Mouse (Mus musculus) CD4-positive naive resting alpha-beta T cell, adult 76 days (primary cell): ENCODE results near the gene Slc35e3. TPM values are rescaled to one million over a fixed set of nuclear protein-coding genes. Genes with fewer than 3 reads are reported as not detected.

ENCODE experiments used
- total RNA-seq: library from RNA; stranded (reverse); gene quantifications from one replicate; pipeline ENCODE4 v1.2.4, GENCODE M21; 2023

Gene Slc35e3
- total RNA-seq, result 7.9 TPM

DNA sequence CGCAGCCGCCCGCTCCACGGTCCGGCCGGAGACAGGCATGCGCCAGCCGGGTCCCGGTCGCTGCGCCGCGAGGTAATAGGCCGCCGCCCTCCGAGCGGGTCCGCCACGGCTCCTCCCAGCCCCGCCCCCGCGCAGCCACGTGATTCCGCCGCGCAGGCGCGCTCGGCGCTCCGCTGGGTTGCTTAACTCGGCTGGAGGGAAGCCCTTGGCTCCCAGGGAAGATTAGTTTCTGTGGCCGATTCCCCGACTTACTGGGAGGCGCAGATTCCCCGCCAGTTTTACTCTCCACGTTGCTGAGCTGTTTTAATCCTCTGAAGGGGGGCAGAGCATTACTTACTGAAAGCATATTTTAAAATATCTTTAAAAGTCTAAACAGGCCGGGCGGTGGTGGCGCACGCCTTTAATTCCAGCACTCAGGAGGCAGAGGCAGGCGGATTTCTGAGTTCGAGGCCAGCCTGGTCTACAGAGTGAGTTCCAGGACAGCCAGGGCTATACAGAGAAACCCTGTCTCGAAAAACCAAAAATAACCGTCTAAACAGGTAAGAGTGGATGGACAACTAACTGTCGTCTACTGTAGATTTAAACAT, at the start of gene Slc35e3:
TSS of gene Slc35e3 (minus strand) at position 69 of the 587 bp plus-strand sequence.

DNA sequence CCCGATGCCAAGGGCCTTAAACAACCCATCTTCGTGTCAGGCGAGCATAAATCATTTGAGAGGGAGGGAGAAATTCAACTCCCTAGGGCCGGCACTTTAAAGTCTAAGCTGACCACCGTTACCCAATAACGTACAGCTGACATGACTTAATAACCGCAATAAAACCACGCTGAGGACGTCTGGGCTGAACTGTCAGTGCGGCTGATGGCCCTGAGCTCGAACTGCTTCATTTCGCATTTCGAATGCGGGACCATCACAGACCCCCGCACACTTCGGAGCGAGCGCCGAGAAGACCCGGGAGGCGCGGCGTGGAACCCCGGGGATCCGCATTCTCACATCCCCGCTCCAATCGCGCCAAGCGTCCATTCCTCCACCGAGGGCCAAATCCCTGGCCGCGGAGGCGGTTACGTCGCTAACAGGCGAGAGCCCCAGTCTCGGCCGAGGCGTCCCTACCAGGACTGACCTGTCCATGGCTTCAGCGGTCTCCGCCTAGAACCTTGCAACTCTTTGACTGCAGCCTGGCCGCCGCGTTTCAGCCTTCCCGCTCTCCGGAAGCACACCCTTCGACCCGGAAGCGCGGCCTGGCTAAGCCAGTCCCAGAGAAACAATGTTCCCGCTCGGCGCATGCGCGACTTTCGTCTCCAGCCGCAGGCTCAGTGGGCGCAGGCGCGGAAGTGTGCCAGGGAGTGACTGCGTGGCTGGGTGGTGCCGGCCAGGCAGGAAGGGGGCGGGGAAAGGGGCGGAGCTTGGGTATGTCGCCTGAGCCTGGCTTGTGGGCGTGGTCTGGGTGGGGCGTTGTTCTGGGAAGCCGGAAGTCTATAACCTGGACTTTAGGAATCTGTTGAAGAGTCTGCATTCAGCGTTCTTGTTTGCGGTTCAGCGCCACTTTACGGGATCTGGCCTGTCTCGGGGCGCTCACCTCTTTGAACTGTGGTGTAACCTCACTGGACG, 46.3 kb upstream of the Slc35e3 start, which contains the start of gene Nup107:
TSS of gene Nup107 (minus strand) at position 565 of the 951 bp plus-strand sequence.

DNA sequence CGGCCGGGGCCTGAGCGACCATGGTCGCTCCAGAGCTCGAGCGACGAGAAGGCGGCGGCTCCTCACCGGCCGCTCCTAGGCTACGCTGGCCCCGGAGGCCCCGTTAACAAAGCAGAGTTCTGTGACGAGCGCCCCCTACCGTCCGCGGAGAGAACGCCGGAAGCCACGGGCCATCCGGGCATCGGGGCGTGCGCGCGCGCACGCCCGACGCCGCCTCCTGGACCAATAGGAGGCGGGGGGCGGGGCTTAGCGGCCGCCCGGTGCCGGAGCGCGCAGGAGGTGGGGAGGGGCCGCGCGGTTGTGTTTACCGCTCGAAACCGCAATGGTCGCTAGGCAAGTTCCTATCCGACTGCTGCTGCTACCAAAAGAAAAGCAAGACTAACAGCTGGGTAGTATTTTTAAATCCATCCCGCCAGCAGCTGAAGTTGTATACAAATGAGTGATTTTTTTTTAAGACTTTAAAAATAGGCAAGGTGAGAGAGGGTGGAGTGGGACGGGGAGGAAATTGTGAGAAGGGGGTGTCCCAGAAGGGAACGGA, 35.5 kb downstream of the Slc35e3 start, which contains the start of gene Mdm2:
TSS of gene Mdm2 (minus strand) at position 155 of the 538 bp plus-strand sequence.

Other genes starting within 250 kb of the Slc35e3 start
- gene Cpm, start 116.9 kb downstream of the Slc35e3 start, total RNA-seq, result 31.9 TPM
- 155 TPM for gene Mdm2, start 35.6 kb downstream of the Slc35e3 start, total RNA-seq
- 35.7 TPM for gene Nup107, start 46.3 kb upstream of the Slc35e3 start, total RNA-seq
- 535 TPM for gene Rap1b, start 99.7 kb upstream of the Slc35e3 start, total RNA-seq